Mouse (Mus musculus): ENCODE measurements at regions not wholly inside any gene's neighbourhood (a gene's known extent, or its start where the extent isn't known, plus 50 kb on each side); places are given as distances from the start of the nearest gene placed in this dataset.

DNA sequence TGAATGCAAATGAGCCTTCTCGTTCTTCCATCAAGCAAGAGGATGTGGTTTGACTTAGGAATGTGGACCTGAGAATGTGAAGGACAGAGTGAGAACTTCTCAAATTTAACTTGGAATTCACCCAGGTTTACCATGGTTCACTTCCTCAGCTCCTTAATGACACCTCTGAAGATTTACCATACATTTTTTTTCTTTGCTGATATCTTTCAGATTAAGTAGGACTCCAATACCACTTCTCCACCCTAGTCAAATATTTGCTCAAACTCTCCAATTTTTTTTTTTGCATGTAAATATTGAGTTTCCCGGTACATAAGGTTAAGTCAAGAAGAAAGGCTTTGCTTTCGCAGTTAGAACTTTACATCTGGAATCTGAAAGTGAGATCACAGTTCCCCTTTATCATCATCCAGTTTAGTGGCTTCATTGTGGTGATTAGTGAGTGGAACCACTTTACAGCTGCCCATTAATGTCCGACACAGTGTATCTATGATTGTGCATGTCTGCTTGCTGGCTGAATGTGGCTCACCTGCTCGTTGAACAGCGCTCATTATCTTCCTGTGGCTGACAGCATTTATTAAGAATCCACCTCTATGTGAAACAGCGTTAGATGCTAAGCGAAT lies 446.0 kb upstream of the Adam34 start:
- DNase-seq (ENCODE audit: low spot score in 2 of 2) = peak in 1 of 2 experiments; percentile 4

DNA sequence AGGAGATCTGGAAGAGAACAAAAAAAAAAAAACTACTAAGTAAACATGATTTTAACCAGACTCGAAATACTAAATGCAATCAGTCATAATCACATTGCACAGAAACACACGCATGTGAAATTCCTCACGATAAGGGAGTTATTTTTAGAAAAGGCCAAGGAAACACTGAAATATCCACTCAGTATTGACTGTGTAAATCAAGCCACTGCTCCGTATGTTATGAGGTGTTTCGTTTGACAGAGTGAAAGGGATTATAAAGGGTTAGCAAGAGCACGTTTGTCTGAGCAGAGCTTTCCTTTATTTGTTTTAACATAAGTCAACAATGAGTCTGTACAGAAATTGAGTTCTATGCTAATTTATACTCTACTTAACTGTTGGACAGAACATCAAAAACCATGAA lies 455.3 kb upstream of the Adam34 start:
- no peak for DNase-seq (ENCODE audit: low spot score in 2 of 2)

DNA sequence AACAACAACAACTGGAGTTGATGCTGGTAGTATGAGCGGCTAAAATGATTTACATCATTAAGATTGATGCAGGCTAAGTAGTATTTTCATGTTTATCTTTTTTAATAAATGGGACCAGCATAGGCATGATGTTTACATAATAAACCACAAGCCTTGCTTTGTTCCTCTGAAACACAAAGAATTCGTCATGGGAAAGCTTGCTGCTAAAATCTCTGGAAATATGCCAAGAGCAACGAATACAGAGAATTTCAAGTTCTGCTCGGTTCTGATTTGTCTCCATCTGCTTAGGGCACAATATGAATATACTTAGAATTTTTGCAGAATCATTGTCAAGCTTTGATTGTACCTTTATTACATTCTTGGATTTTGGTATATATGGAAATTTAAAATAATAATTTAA lies 467.2 kb upstream of the Adam34 start:
- DNase-seq (ENCODE audit: low spot score in 2 of 2) = no peak

DNA sequence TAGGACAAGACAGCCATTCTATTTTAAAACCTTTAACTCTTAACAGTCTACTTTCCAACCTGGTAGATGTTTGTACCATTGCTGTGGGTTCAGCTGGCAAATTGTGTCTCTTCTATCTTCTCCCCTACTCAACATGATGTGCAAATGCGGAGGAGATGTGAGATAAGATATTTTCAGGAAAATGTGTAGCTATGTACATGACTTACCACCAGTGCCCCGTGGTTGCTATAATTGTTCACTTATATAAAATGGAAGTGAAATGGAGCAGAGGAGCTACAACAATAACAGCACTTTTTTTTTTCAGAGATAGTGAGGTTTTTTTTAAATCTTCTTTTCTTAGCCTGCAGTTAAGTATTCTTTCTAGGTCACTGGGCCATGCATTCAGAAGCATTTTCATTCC lies 492.4 kb upstream of the Adam34 start:
- no peak for DNase-seq (ENCODE audit: low spot score in 2 of 2)

DNA sequence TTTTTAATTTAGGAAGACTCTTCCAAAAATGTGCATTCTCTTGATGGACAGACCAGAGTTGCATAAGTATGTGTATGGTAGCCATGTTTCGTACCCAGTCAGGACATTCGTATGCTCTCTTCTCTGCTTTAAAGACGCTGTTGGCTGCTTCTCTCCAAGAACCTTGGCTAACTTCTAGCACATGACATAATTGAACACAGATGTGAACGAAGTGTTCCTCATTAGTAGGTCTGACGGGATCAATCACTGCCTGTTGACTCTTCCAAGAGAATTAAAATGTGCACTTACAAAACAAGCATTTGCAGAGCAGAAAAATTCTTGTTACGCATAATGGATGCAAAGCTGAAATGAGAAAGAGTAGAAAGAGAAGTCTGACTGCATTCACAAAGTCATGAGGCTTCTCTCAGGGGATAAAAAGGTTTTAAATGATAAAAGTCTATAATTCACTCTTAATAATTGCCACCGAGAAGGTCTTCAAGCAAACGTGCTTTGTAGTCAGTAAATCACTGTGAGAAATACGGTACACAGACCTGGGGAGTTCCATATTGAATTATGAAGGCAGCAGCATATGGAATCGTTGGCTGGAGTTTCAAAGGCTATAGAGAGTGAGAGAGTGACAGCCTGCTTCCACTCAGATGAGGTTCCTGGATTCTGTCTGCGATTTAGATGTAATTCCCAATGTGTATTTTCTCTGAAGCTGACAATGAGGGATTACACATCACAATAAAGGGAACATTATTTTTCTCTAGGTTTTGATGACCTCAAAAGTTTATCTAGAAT lies 496.7 kb upstream of the Adam34 start:
- DNase-seq (ENCODE audit: low spot score in 2 of 2) = no peak

DNA sequence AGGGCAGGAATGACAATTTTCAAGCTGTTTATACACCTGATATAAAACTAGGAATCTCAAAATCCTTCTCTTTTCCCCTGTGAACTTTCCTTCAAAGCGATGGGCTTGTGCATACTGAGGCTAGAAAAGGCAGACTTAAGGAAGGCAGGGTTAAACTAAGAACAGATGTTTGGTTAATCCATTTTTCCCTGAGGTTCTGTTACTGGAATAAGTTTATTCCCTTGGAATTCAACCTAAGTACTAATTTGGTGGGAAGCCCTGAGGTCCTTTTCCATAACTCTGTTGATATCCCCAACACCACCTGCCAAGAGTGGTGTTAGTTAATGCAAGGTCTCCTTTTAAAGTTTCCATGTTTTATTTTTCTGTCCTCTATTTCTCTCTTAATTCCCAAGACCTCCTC lies 512.5 kb upstream of the Adam34 start:
- no peak for DNase-seq (ENCODE audit: low spot score in 2 of 2)

DNA sequence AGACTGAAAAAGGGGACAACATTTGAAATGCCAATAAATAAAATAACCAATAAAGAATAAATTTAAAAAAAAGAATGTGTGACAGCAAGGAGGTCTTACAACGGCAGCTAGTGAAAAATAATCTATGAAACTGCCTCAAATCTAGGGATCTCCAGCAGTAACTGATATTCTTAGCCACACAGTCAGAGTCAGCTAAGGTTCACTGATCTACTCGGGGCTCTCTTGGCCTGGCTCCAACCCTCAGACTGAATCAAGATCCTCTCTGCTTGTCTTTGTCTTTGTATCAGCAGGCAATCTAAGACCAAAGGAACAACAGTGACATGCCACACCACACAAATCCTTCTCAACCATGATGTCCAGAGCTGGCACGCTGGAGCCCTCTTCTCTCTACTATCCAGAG lies 542.5 kb upstream of the Adam34 start:
- DNase-seq (ENCODE audit: low spot score in 2 of 2) = no peak

DNA sequence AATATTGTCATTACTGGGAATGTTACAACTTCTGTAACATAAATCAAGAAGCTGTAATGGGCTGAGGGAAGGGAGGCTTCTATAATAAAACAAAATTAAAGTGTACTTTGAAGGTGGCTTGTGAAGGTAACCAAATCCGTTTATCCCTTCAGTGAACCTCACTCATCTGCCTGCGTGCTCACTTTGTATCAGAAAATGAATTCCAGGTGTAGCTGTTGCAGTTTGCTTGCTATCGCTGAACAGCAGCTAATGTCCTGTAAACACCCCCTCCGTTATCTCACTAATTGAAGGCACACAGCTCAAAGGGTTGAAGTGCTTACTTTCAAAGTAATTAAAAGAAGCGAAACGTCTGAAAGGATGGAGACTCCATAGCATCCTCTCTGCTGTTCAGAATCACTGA lies 547.2 kb upstream of the Adam34 start:
- DNase-seq (ENCODE audit: low spot score in 2 of 2) = no peak

DNA sequence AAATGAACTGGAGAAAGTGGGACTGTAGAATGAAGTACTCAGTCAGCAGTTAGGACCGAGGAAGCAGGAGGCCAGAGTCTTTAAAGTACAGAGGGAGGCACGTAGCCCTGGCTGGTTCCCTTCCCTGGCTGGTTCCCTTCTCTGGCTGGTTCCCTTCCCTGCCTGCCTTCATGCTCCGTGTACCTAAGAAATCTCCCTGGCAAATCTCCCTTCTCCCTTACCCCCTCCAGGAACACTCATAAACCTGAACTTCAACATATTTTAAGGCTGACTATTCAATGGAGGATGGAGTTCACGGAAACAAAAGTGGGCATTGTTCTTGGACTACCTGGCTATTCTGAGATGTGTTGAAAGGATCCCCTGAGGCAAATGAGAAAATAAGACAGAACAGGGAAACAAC lies 551.2 kb upstream of the Adam34 start:
- peak; percentile 3 to 20 for DNase-seq (ENCODE audit: low spot score in 2 of 2)

DNA sequence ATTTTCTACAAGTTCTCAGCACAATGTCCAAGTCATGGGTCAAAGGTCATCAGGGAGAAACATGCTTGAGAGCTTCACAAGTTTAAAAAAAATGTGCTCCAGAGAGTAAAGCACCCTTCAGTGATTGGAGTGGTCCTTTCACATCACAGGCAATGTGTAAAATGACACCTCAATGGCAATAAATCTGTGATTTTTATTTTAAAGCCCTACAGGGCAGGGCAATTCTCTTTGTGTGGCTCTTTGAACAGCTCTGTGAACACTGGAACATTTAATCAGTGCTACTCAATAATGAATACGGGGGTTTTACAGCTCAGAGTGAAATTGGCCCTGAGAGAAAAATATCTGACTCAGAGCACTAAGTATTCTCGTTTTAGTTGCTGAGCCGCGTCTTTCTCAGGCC lies 563.5 kb upstream of the Adam34 start:
- DNase-seq (ENCODE audit: low spot score in 2 of 2) = no peak

DNA sequence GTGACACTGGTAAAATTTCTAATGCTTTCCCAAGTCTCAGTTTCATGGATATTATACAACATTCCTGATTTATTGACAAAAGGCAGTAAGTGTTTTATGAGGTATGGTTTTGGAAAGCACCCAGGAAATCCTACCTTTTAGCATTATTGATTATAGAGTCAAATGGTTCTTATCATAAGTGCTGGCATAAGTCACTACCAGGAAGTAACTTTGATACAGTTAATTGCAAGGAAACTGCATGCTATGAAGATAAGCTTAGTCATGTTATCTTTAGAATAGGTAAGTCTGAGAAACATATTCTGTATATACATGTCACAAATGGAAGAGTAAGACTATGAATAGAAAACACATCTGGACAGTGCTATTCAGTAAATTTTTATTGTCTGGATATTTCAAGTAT lies 608.4 kb upstream of the Adam34 start:
- DNase-seq (ENCODE audit: low spot score in 2 of 2) = no peak

DNA sequence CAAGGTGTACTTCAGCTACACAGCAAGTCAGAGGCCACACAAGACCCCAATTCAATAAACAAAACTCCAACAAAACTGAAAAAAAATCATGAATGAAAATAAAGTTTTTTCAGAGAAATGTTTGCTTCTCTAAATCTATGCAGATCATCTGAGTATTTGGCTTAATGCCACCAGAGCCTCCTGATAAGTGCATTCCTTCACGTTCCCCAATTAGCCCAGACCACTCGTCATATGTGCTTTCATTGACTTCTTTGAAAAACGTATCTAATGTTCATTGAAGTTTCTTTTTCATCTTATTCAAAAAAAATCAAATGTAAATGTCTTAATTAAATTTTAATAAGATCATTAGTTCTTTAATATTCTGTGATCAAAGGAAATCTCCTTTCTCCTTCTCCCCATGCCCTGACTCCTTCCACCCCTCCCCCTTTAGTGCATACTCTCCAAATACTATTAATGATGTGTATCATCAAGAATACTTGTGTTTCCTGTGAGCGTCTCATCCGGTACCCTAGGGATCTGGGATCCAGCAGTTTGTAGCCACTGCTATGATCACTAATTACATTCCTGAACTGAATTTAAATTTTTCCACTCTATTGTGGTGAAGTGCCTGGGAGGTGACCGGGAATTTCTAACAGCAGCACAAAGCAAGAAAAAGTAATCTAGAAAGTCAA lies 600.8 kb upstream of the Fat1 start:
- DNase-seq (ENCODE audit: low spot score in 2 of 2) = no peak

DNA sequence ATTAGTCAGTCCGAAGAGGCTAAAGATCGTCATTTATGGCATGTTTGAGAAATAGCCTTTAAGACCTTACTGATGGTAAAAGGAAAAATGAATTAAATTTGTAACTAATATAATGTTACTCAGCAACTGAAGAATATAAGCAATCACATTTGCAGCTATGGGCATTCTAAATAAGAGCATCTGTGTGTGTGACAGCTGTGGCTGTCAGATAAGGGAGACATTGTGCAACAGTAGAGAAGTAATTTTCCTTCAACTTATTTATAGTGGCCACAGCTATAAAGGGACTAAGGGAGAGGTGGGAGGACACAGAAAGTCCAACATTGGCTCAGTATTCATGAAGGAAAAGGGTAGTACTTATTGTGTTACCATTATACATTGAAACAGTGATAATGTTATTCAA lies 591.8 kb upstream of the Fat1 start:
- DNase-seq (ENCODE audit: low spot score in 2 of 2) = no peak

DNA sequence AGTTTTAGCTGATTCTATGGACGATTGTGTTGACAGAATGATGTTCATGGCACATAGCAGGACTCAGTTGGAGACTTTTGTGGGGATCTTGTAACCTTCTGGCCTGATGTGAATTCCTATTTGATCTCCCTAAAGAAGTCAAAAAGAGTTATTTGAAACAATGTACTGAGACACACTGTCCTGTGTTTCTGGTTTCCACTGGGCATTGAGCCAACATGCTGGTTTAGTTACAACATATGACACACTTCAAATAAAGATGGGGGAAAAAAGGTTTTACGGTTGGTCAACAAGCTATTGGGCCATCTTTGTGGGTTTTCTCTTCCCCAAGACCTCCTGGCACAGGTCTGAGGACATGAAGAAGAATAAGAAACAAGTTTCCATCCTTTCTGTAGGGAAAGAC lies 591.3 kb upstream of the Fat1 start:
- peak; percentile 13 to 14 for DNase-seq (ENCODE audit: low spot score in 2 of 2)

DNA sequence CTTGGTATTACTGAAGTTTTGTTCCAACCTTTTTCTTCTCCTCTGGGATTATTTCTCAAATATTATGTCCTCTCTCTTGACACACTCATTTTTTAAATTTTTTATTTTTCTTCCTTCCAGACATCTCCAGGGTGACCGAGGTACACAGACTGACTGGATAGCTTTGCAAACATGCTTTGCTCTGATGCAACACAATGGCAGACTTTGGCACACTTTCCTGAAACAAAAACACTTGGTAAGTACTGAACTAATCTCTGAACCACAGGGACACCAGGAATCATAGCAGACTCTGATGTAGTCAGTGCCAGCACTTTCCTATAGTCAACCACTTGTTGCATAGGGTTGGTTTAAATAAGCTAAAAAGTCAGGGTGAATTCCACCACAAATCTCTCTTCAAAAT lies 587.8 kb upstream of the Fat1 start:
- no peak for DNase-seq (ENCODE audit: low spot score in 2 of 2)

DNA sequence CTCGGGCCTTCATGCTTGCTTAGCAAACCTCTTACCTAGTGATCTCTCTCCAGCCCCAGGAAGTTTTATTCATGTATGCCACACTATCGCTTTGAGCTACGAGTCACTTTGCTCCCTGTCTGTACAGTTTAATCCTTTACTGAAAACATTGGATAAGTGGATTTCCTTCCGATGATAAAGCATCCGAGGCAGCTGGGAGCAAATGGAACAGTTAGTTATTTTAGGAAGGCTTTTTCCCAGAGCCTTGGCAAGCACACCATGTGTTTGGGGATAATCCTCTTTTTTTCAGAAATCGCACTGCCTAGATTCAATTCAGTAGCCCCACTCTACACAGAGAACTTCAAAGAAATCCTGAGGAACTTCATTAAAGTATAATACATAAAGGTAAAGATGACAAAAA lies 561.3 kb upstream of the Fat1 start:
- no peak for DNase-seq (ENCODE audit: low spot score in 2 of 2)

DNA sequence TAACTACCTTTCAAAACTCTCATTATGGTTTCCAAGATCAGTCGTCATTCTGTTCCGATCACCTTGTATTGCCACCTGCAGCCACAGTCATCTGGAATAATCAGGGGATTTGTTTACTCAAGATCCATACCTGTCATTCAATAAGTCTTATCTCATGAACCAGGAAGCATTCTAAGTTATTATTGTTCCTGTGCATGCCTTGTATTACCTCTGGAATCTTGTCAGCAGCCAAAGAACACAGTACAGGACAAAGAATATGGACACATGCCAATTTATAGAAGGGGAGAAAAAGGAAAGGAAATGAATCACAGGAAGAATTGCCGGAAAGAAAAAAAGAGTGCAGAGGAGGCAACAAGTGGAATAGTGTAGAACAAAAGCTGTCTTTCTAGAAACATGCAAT lies 557.5 kb upstream of the Fat1 start:
- DNase-seq (ENCODE audit: low spot score in 2 of 2) = no peak

DNA sequence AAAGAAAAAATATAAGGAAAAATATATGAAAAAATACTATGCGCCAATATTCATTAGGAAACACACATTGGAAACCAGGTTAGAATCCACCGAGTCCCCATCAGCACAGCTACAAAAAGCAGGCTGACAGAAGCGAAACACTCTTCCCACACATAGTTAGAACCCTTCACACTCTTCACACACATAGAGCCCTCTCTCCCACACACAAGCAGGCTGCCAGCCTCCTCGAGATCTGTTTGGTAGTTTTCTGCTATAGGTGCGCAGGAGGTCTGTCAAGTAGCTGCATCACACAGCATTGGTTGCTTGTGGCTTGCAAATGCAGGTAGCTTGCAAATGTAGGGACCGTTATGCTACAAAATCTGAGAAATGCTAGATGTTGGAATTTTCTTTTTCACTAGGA lies 526.8 kb upstream of the Fat1 start:
- DNase-seq (ENCODE audit: low spot score in 2 of 2) = no peak

DNA sequence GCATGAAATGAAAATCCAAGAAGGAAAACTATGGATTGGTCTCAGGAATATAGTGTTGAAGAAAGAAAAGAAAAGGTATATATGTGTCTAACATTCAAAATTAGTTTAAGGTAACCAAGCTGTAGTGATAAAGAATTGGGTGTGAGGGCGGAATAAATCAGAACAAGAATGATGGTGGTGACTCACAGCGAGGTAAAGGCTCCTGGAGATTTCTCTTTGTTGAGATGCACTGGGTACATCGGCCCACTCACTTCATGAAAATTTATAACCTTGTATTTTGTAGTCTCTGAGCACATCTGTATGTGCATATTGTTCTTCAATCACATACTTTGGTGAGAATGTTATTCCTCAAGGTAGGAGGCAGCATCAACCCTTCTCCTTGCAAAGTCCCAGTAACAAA lies 525.0 kb upstream of the Fat1 start:
- DNase-seq (ENCODE audit: low spot score in 2 of 2) = no peak

DNA sequence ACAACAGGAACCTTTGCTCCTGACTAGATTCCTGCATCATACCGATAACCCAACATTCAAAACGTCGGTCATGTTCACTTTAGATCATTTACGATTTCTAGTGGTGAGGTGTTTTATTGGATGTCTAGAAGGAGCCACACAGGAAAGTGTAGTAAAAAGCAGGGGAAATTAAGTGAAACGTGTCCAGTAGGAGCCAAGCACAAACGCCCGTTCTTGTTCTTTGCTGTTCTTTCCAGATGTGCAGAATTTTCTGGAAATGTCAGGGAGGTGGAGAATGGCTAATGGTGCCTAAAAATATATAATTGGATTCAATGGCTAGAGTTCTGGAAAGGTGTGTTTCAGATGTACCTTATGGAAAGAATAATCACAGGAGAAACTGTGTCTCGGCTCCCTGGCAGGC lies 517.2 kb upstream of the Fat1 start:
- no peak for DNase-seq (ENCODE audit: low spot score in 2 of 2)

DNA sequence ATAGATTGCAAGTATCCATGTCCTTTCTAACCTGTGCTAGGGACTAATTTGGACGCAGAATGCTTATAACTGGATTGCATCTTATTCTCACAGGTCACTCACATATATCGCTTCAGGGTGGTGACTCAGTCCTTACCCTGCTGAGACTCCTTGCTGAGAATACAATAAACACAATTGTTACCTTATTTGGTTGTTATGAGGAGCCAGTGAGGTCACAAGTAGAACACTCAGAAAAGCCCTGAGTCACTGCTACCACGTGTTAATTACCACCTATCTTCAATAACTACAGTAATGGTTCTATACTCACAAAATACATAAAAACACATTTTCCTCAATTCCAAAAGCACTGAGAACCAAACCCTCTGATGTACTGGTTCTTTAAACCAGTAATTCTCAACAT lies 479.8 kb upstream of the Fat1 start:
- DNase-seq (ENCODE audit: low spot score in 2 of 2) = no peak

DNA sequence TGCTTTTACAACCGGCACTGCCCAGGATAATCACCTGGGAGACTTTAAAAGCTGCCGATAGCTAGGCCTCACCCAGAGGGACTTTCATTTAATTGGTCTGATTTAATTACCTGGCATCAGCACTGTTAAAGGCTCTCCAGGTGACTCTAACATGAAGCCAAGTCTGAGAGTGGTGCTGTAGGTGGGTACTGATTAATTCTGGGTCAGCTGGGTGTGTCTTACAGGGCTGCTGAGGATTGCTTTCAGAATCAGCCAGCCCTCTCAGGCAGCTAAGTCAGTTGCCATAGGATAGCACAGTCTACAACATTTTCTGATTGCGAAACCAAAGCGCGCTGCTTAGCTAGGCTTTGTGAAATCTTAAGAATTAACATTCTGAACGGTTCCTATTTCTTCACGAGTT lies 478.9 kb upstream of the Fat1 start:
- DNase-seq (ENCODE audit: low spot score in 2 of 2) = no peak

DNA sequence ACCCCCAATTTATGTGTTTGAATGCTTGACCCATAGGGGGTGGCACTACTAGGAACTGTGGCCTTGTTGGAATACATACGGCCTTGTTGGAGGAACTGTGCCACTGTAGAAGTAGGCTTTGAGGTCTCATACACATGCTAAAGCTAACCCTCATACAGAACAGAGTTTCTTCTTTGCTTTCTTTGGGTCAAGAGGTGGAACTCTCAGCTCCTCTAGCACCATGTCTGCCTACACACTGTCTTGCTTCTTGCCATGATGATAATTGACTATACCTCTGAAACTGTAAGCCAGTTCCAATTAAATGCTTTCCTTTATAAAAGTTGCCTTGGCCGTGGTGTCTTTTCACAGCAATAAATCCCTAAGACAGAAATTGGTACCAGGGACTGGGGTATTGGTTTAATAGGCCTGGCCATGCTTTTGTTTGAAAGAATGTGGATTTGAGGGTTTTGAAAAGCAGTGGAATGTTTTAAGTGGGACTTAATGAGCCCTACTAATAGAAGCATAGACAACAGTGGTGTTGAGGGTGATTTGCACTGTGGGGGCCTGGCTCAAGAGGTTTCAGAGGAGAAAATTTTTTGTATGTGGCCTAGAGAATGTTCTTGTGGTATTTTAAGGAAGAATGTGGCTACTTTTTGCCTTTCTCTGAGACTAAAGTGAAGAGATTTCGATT lies 468.7 kb upstream of the Fat1 start:
- DNase-seq (ENCODE audit: low spot score in 2 of 2) = no peak
